9 mouse cellular contexts compared by ENCODE assay signal in the genomic region with DNA sequence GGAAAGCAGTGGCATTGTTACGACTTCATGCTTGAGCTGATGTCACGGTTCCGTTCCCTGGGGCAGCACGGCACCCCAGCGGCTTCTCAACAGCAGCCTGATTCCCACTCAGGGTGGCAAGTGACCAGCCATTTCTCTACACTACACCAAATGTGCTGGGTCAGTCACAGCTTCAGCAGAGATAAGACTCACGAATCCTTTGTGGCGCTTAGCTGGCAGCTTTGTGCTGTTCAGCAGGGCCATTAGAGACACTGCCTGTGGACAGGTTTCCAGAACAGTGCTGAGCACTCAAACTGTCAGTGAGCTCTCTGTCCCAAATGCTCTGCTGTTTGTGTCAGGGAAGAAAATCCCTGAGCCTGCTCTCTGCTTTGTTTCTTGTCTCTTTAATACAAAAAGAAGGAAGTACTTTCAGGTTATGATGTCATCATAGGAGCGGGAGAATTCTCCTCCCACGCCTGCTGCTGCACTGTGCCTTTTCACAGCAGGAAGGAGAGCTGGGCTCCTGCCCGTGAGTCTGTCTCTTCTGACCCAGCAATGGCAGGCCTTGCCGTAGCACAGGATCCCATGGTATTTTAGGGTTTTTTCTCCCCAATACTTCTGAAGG.
DNase-seq lines count a peak whose midpoint lies in the region.
"Had no signal": no experiment of that assay in that cellular context is flagged by ENCODE, and none has a peak within 500 bp of the region (broad histone marks: within the 10 kb centered on the region; RNA-seq: fewer than 3 reads in every experiment).

No protein-coding gene starts in this region.

- peak; percentile 54 for DNase-seq in retina, adult 2 months (ENCODE audit: low read depth, low spot score)
- DNase-seq in retina, embryonic 14.5 days (ENCODE audit: low spot score): no peak
- DNase-seq in cerebellum, adult 9-11 months: peak; percentile 81
- peak; percentile 69 to 77 for DNase-seq in heart, adult 9 months (ENCODE audit: low spot score in 2 of 2)
- DNase-seq in kidney, adult 9 months: peak; percentile 55
- no peak for DNase-seq in spleen, adult 18-20 months
- DNase-seq in layer of hippocampus, adult 11-12 months (ENCODE audit: low spot score): no peak

- H3K27me3 ChIP-seq in megakaryocyte, embryonic 14.5 days (replicated peaks): no peaks in the 10 kb centered on the region

- H3K36me3 ChIP-seq in megakaryocyte, embryonic 14.5 days (replicated peaks; ENCODE audit: low read length): peaks cover 85% of the 10 kb centered on the region

- H3K4me3 ChIP-seq in megakaryocyte, embryonic 14.5 days (replicated peaks): peak overlapping the region; percentile 79
- H3K4me3 ChIP-seq: myocyte had no signal

- no peaks in the 10 kb centered on the region for H3K9me3 ChIP-seq in megakaryocyte, embryonic 14.5 days

- H3K4me1 ChIP-seq in megakaryocyte, embryonic 14.5 days: peaks cover 51% of the 10 kb centered on the region

Comparison
In these comparisons a context has a peak if more than half of its experiments do, and no peak if none do; other contexts are left out.
1. DNase-seq: peak in retina, adult 2 months (single experiment), cerebellum, adult 9-11 months (single experiment), heart, adult 9 months (2 of 2) and kidney, adult 9 months (single experiment); none in retina, embryonic 14.5 days (single experiment), spleen, adult 18-20 months (0 of 2) and layer of hippocampus, adult 11-12 months (single experiment).